Mouse (Mus musculus): Measurements from ENCODE around the gene Gm45194. TPM values are rescaled to one million over a fixed set of nuclear protein-coding genes. Genes with fewer than 3 reads are reported as not detected.

Gene Gm45194
- polyA plus RNA-seq (2012; rRNA removed), result not detected in 2 replicates

- H3K4me3 ChIP-seq (ENCODE audit: low read depth, low read length), result no peak within 1 kb of the TSS
- H3K4me1 ChIP-seq (ENCODE audit: control insufficient read depth, insufficient read depth, insufficient read length, low read length), result no peaks in the 10 kb centered on the region
- no peak within 1 kb of the TSS for H3K27ac ChIP-seq (ENCODE audit: insufficient read depth, low read depth, low read length)
- 37% methylated on average over 2 of the region's 2 CpGs for WGBS
- peaks cover 2% of the 10 kb centered on the region; the same call in 1 of the 2 replicates for H3K27me3 ChIP-seq (ENCODE audit: control insufficient read depth, insufficient read depth, low read length)
- no peak for TF ChIP-seq POLR2A (IDR thresholded peaks at IDR 0.05; ENCODE audit: low read depth, low read length)
- TF ChIP-seq CTCF (IDR thresholded peaks at IDR 0.05; ENCODE audit: extremely low read depth, insufficient read length, insufficient replicate concordance, low read depth, low read length), result no peak
- H3K36me3 ChIP-seq (ENCODE audit: control insufficient read depth, insufficient read depth, low read length), result no peaks in the 10 kb centered on the region
These were observed at the start of gene Gm45194 for GRCm38 (mm10) chrX:111891089-111891488. Gene Gm45194, plus strand, starts transcription at chrX:111891389.

- TF ChIP-seq CTCF (IDR thresholded peaks at IDR 0.05; ENCODE audit: extremely low read depth, insufficient read length, insufficient replicate concordance, low read depth, low read length) (no peak), POLR2A (IDR thresholded peaks at IDR 0.05; ENCODE audit: low read depth, low read length) (no peak)
These were observed 35.3 kb upstream of the Gm45194 start for GRCm38 (mm10) chrX:111855878-111856277.

GRCm38 (mm10) chrX:111881251-111881650 lies 9.9 kb upstream of the Gm45194 start:
- no peak for TF ChIP-seq CTCF (IDR thresholded peaks at IDR 0.05; ENCODE audit: extremely low read depth, insufficient read length, insufficient replicate concordance, low read depth, low read length)
- TF ChIP-seq POLR2A (IDR thresholded peaks at IDR 0.05; ENCODE audit: low read depth, low read length), result no peak
- Histone ChIP-seq H3K4me1 (ENCODE audit: control insufficient read depth, insufficient read depth, insufficient read length, low read length) (no peaks in the 10 kb centered on the region), H3K27ac (ENCODE audit: insufficient read depth, low read depth, low read length) (no peak overlapping the region), H3K4me3 (ENCODE audit: low read depth, low read length) (no peak overlapping the region), H3K36me3 (ENCODE audit: control insufficient read depth, insufficient read depth, low read length) (no peaks in the 10 kb centered on the region), H3K27me3 (ENCODE audit: control insufficient read depth, insufficient read depth, low read length) (no peaks in the 10 kb centered on the region)
- 72% methylated on average over 5 of the region's 5 CpGs for WGBS

More at GRCm38 (mm10) chrX:111855878-111856277, 35.3 kb upstream of the Gm45194 start:
- no peak overlapping the region for H3K4me3 ChIP-seq (ENCODE audit: low read depth, low read length)
- H3K36me3 ChIP-seq (ENCODE audit: control insufficient read depth, insufficient read depth, low read length), result no peaks in the 10 kb centered on the region
- no peaks in the 10 kb centered on the region for H3K27me3 ChIP-seq (ENCODE audit: control insufficient read depth, insufficient read depth, low read length)
- WGBS, result 69% methylated on average over 3 of the region's 3 CpGs
- no peak overlapping the region for H3K27ac ChIP-seq (ENCODE audit: insufficient read depth, low read depth, low read length)
- no peaks in the 10 kb centered on the region for H3K4me1 ChIP-seq (ENCODE audit: control insufficient read depth, insufficient read depth, insufficient read length, low read length)

- H3K27me3 ChIP-seq (ENCODE audit: control insufficient read depth, insufficient read depth, low read length), result peaks cover 2% of the 10 kb centered on the region; the same call in 1 of the 2 replicates
- TF ChIP-seq CTCF (IDR thresholded peaks at IDR 0.05; ENCODE audit: extremely low read depth, insufficient read length, insufficient replicate concordance, low read depth, low read length) (no peak), POLR2A (IDR thresholded peaks at IDR 0.05; ENCODE audit: low read depth, low read length) (no peak)
- H3K4me1 ChIP-seq (ENCODE audit: control insufficient read depth, insufficient read depth, insufficient read length, low read length), result no peaks in the 10 kb centered on the region
- H3K4me3 ChIP-seq (ENCODE audit: low read depth, low read length), result no peak overlapping the region
- H3K27ac ChIP-seq (ENCODE audit: insufficient read depth, low read depth, low read length), result no peak overlapping the region
- 33% methylated on average over 71 of the region's 71 CpGs for WGBS
- H3K36me3 ChIP-seq (ENCODE audit: control insufficient read depth, insufficient read depth, low read length), result no peaks in the 10 kb centered on the region
These were observed 3.3 kb downstream of the Gm45194 start for GRCm38 (mm10) chrX:111894321-111895050.

GRCm38 (mm10) chrX:111895084-111895779 lies 4.0 kb downstream of the Gm45194 start:
- H3K27ac ChIP-seq (ENCODE audit: insufficient read depth, low read depth, low read length), result no peak overlapping the region
- H3K4me1 ChIP-seq (ENCODE audit: control insufficient read depth, insufficient read depth, insufficient read length, low read length), result no peaks in the 10 kb centered on the region
- TF ChIP-seq POLR2A (IDR thresholded peaks at IDR 0.05; ENCODE audit: low read depth, low read length) (no peak), CTCF (IDR thresholded peaks at IDR 0.05; ENCODE audit: extremely low read depth, insufficient read length, insufficient replicate concordance, low read depth, low read length) (no peak)
- no peak overlapping the region for H3K4me3 ChIP-seq (ENCODE audit: low read depth, low read length)
- 22% methylated on average over 70 of the region's 70 CpGs for WGBS
- no peaks in the 10 kb centered on the region for H3K36me3 ChIP-seq (ENCODE audit: control insufficient read depth, insufficient read depth, low read length)
- peaks cover 2% of the 10 kb centered on the region; the same call in 1 of the 2 replicates for H3K27me3 ChIP-seq (ENCODE audit: control insufficient read depth, insufficient read depth, low read length)

DNA sequence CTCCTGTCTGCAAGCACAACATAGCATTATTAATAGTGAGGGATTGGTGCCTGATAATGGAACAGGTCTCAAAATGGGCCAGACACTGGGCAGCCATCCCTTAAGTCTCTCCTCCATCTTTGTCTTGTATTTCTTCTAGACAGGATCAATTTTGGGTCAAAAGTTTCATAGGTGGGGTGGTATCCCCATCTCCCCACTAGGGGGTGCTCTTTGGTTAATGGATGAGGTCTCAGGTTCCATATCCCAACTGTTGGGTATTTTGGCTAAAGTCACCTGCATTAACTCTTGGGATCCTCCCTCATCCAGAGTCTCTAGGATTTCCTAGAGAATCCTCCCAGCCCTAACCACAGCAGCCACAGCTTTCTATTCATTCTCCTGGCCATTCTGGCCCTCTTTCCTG lies 26.2 kb downstream of the Gm45194 start:
- no peak overlapping the region for H3K27ac ChIP-seq (ENCODE audit: insufficient read depth, low read depth, low read length)
- H3K36me3 ChIP-seq (ENCODE audit: control insufficient read depth, insufficient read depth, low read length), result no peaks in the 10 kb centered on the region
- H3K27me3 ChIP-seq (ENCODE audit: control insufficient read depth, insufficient read depth, low read length), result no peaks in the 10 kb centered on the region
- no peak overlapping the region for H3K4me3 ChIP-seq (ENCODE audit: low read depth, low read length)
- no peaks in the 10 kb centered on the region for H3K4me1 ChIP-seq (ENCODE audit: control insufficient read depth, insufficient read depth, insufficient read length, low read length)
- no peak for TF ChIP-seq CTCF (IDR thresholded peaks at IDR 0.05; ENCODE audit: extremely low read depth, insufficient read length, insufficient replicate concordance, low read depth, low read length)
- TF ChIP-seq POLR2A (IDR thresholded peaks at IDR 0.05; ENCODE audit: low read depth, low read length), result no peak

GRCm38 (mm10) chrX:111960909-111961308 lies 69.7 kb downstream of the Gm45194 start:
- H3K4me1 ChIP-seq (ENCODE audit: control insufficient read depth, insufficient read depth, insufficient read length, low read length), result no peaks in the 10 kb centered on the region
- TF ChIP-seq CTCF (IDR thresholded peaks at IDR 0.05; ENCODE audit: extremely low read depth, insufficient read length, insufficient replicate concordance, low read depth, low read length) (no peak), POLR2A (IDR thresholded peaks at IDR 0.05; ENCODE audit: low read depth, low read length) (no peak)
- no peak overlapping the region for H3K4me3 ChIP-seq (ENCODE audit: low read depth, low read length)
- 53% methylated on average over 4 of the region's 4 CpGs for WGBS
- H3K36me3 ChIP-seq (ENCODE audit: control insufficient read depth, insufficient read depth, low read length), result no peaks in the 10 kb centered on the region
- H3K27ac ChIP-seq (ENCODE audit: insufficient read depth, low read depth, low read length), result no peak overlapping the region
- no peaks in the 10 kb centered on the region for H3K27me3 ChIP-seq (ENCODE audit: control insufficient read depth, insufficient read depth, low read length)
